Mouse (Mus musculus) layer of hippocampus, adult 18-20 months (tissue): ENCODE measurements around the gene Rpl10l. TPM values are rescaled to one million over a fixed set of nuclear protein-coding genes. Genes with fewer than 3 reads are reported as not detected.

Experiments
- DNase-seq, 2 experiments: peaks; one replicate each; pipeline ENCODE4 v3.0.0; 2022; ENCODE audit warnings: low spot score in 2 of 2
- long read RNA-seq: library from polyadenylated mRNA; stranded (forward); transcript quantifications from one replicate; pipeline ENCODE4 v2.0.0, GENCODE M21; 2021
- total RNA-seq, 2 experiments: library from RNA; stranded (reverse); gene quantifications; 2 replicates each; pipeline ENCODE4 v1.2.3; 2021

Gene Rpl10l
- total RNA-seq, result not detected
- long read RNA-seq, result 0 reads

DNA sequence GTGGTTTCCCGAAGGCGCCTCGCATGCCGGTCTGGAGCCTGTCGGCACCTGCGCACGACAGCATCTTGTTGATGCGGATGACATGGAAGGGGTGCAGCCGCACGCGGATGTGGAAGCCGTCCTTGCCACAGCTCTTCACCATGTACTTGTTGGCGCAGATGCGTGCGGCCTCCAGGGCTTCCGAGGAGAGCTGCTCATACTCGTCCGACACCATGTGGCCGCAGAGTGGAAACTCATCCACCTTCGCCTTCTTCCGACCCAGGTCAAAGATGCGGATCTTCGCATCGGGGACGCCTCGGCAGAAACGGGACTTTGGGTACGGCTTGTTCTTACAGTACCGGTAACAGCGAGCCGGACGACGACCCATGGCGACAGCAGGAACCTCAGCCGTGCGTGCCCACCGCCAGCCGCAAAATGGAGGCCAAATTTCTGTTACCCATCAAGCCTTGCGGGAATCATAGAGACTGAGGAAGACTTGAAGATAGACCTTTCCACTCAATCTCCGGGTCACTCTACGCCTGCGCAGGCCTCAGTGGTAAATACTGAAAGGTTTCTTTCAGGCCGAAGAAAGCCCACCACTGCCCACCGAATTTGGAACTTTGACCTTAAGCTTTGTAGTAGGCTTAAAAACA lies at the start of gene Rpl10l:
Gene Rpl10l (minus strand): TSS at position 411 of the 632 bp plus-strand sequence.
- DNase-seq, result no peak

DNA sequence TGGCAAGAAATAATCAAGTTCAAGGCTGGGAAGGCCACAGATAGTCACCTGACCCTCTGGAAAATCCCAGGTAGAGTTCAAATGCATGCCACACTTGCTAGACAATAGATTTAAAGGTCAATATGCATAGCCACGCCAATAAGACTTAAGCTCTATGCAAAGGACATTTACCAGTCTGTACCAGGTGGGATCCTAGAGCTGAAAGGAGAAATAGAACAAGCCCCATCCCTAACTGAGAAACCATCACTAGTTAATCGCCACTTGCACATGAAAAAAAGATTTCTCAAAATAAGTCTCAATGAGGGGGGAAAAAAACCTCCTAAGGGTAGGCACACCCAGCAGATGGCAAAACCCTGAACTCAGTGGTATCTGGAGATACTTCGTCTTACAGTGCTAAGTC lies 8.3 kb downstream of the Rpl10l start:
- no peak for DNase-seq

DNA sequence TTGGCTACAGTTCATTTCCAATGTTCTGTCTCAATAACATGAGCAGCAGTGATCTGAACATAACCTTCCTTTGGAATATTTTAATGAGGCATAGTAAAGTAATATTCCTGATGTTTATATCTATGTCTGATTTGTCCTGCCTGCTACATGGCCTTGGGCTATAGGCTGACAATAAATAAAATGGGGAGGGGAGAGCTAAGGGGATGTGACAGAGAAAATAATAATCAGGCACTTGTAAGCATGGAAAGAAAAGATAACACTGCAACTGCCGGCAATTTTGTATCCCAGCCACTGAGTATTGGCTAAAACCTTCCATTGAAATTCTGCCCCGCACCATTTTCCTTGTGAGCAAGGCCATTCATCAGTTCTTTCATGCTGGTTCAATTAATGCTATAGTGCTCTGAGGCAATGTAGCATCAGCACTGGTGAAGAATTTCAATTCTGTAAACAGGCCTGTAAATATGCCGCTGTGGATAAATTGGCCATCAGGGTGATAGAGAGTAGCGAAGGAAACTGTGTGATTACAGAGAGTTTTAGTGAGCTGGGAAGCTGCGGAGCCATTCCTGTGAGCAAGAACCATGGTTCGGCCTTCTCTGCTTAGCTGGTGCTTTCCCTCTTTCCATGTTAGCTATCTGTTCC lies 38.6 kb downstream of the Rpl10l start:
- DNase-seq, result no peak

DNA sequence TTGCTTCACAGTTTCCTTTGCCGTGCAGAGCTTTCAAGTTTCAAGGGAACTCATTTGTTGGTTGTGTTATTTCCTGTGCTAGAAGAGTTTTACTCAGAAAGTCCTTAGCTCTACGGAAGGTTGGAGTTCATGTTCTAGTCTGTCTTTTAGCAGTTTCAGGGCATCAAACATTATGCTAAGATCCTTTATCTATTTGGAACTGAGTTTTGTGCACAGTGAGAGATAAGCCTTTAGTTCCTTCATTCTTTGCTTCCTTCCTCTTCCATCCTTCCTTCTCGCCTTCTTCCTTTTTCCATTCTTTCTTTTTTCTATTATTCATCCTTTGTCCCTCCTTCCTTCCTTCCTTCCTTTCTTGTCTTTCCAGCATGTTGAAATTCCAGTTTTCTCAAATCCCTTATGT lies 50.0 kb downstream of the Rpl10l start:
- DNase-seq, result no peak
